Mouse (Mus musculus) kidney, postnatal 4 days (tissue): Measurements from ENCODE around the gene Nipa1.
"Not testable (repeated sequence)": the region's sequence is repeated elsewhere in the genome, so short reads cannot be mapped to it uniquely, and the experiment has no call there.

ENCODE experiments used
- DNase-seq, 2 experiments: peaks; one replicate each; pipeline ENCODE4 v3.0.0; 2021; ENCODE audit warnings: mixed read lengths in 2 of 2

Nipa1 gene

DNA sequence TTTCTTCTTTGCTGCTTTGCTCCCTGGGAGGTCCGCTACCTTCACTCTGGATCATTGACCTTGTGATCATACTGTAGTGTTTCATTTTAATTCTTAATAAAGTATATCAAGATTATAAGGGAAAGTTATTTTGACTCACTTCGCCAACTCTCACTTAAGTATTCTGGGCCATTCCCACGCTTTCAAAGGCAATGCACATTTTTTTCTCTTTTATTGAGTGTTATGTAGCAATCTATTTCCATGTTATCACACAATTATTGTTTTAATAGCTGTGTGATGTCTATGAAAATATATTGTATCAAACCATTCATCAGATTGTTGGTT is at the start of gene Nipa1:
TSS of gene Nipa1 (minus strand) at position 25 of the 324 bp plus-strand sequence.
- DNase-seq = no peak

DNA sequence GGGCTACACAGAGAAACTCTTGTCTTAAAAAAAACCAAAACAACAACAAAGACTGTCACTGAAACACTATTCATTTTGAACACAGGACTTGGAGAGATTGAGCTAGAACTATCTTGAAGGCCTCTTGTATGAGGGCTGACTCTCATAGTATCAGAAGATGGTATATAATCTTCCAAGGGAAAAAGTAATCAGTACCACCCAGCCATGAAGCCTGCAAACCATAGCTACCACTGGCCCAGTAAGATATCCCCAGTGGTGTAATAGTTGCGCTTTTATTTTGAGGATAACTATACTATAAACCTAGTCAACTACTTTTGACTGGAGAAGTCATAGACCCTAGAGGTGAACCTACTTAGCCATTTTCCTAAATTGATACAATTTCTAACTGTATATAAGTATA is 46.9 kb upstream of the Nipa1 start:
- DNase-seq = no peak

DNA sequence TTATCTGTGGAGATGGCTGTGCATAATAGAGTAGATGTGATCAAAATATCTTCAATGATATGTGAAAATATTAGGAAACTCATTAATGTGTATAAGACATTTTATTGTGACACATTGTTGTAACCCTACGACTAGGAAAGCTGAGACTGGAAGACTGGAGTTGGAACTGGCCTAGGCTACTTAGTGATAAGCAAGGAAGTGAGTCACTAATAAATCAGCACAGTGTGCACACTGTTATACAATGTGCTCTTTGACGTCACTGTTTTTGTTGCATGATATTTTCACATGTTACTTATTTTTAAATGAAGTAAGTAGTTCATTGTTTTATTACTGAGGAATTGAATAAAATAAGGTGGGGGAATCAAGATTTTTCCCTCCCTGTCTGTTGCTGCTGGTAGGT is 46.4 kb upstream of the Nipa1 start:
- no peak for DNase-seq

DNA sequence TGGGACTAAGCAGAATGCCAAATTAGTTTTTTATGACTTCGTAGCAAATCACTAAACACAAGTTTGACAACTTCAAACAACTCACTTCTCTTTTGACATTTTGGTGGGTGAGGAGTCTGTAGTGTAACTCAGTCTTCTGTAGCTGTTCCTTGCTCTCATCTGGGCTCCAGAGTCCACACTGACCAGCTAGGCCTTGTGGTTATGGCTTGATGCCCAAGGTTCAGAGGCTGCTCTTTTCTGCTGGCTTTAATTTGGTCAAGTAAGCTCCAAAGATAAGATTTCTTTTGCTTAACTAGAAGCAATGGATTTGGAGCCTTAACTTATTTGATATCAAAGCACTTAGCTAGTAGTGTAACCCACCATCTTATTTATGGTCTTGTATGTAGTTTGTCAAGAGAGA is 45.1 kb upstream of the Nipa1 start:
- DNase-seq = peak; percentile 9 to 25

DNA sequence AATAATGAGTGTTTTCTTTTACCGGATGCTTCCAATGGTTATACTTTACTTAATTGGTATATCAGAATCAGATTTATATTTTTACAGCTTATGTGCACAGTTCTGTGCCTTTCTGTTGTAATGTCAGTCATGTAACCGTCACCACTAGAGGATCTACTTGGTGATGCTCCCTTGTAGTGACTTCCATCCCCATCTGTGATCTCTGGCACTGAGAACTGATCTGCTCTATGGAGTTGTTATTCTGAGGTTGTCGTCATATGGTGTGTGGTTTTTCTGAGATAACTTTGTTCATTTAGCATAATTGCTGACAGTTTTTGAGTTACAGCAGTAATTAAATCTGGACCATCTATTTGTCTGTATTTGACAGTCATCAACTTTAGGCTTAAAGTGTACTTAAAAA is 35.6 kb upstream of the Nipa1 start:
- no peak for DNase-seq

DNA sequence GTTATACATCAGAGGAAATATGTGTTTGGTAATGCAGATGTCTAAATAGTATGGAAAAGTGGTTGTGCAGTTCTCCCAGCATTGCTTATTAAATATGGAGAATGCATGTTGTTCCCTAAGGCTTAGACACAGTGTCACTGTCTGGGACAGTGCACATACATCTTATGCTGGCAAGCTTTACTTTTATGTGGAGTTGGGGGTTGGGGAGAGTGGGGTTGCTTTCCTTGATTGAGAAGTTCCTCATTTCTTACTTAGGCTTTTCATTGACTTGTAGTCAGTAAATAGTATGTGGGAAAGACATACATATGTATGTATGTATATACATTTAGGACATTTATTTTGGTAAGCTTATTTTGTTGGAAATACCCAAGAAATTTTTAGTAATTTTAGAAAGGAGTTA is 33.2 kb upstream of the Nipa1 start:
- no peak for DNase-seq

DNA sequence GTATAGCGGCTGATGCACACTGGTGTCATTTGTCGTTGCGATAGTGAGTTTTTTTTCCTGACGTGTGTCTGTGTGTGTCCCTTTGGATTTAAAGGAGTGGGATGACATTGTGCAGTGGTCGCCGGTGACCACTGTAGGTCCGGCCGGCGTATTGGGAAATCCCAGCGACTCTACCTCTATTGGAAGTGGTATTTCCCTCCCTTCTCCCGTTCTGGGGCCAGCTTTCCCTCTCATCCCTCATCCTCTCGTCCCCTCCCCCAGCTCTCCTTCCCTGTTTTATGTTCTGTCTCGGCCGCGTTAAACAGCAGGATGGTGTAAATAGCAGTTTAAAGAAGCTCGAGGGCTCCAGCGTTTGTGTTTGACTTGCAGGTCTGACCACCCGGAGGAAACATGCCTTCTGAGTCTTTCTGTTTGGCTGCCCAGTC is 30.7 kb upstream of the Nipa1 start:
- peak; percentile 35 to 68 for DNase-seq

DNA sequence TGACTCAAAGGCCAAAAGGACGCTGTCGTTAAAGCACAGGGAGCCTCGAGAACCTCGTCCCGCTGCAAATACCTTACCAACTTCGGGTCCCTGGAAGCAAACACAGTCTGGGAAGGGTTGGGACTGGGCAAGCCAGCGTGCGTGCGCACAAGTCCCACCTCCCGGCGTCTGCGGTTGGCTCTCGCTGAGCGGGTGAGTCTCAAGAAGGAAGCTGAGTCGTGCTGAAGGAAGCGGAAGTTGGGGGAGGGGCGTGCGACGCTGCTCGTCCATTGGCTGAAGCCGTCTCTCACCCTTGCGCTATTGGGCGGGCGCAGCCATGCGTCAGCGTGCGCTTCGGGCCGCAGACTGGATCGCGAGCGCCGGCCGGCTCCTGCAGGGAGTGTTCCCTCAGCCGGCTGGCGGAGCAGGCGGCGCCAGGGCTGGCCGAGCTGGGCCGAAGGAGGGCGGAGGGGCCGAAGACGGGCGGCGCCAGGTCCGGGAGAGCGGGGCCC is 30.1 kb upstream of the Nipa1 start, which contains the start of gene Herc2:
TSS of gene Herc2 (plus strand) at position 366 of the 491 bp plus-strand sequence.
- DNase-seq = peak; percentile 99 to 100

DNA sequence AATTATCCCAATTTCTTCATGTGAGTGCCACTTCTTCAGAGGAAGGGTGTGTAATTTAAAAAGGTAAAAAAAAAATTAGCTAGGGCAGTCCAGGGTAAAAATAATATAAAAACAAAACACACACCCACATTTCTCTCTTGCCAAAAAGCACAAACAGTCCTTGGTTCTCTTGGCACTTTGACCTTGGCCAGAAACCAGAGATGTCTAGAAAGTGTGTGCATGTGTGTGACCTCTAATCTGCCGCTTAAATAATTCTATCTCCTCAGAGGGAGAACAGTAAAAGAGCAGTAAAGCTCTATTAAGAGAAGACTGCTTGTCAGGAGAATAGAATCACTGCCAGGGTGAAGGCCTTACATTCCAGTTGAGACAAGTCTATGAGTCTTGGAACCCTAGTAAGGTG is 27.4 kb upstream of the Nipa1 start:
- no peak for DNase-seq

DNA sequence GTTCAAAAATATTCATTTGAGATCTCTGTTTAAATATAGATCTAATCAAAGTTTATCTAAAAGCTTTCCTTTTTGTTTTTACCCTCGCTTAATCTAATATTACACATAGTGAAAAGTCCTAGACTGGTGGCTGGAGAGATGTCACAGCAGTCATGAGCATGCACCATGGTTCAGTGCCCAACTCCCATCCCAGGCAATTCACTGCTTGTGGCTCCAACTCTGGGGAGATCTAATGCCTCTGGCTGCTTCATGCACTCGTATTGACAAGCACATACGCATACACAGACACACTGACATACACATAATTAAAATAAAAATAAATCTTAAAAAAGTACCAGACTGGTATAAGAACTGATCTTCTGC is 24.5 kb upstream of the Nipa1 start:
- no peak for DNase-seq

DNA sequence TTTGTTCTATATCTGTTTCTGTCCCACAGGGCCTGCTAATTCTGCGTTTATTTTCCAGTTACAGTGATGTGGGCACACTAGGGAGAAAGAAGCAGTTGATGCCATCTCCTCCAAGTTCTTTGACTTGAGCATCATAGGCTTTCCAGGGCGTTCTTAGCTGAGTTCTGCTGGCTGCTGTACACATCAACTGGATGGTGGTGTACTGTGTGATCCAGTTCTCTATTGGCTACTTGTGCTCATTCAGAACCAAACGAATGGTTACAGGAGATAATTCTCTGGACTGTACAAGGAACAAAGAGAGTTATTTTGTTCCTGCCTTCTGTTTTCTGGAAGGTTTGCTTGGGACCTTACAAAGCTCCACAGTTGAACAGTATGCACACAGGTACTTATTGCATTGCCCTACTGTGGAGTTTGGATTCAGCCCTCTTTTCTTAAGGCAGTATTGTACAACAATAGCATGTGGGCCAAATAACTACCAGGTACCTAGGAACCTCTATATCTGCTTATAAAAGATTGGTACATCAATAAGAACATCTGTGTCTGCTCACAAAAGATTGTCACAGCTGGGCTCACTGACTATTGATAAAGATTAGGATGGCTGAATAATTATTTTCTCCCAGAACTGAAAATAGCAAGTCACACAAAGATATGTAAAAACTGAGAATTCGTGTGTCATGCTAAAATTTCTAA is 24.0 kb upstream of the Nipa1 start:
- no peak for DNase-seq

DNA sequence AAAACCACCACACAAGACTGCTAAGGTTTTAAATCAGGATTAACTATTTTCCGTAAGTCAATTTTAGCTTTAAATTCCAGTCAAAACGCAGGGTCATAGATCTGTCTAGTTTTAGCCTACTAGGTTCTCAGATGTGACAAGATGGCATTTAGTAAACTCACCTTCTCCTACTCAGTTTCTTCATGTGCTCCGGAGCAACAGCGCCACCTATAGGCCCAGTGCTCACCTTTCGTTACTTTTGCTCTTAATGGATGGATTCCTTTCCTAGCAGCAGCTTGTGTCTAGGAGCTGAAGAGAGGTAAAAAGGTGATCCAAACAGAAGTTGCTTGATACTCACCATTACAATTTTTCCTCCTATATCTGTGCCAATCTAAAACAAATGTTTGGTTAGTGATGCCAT is 22.6 kb upstream of the Nipa1 start:
- DNase-seq = peak; percentile 84 to 86

DNA sequence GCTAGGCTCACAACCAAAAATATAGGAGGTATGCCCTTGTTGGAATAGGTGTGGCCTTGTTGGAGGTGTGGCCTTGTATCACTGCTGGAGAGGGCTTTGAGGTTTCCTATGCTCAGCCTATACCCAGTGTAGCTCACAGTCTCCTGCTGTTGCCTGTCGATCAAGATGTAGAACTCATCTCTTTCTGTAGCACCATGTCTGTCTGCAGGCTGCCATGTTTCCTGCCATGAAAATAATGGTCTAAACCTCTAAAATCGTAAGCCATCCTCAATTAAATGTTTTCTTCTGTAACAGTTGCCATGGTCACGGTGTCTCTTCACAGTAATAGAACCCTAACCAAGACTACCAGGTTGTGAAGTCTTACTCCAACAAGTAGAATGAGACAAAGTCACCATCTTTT is 3.8 kb upstream of the Nipa1 start:
- no peak for DNase-seq

DNA sequence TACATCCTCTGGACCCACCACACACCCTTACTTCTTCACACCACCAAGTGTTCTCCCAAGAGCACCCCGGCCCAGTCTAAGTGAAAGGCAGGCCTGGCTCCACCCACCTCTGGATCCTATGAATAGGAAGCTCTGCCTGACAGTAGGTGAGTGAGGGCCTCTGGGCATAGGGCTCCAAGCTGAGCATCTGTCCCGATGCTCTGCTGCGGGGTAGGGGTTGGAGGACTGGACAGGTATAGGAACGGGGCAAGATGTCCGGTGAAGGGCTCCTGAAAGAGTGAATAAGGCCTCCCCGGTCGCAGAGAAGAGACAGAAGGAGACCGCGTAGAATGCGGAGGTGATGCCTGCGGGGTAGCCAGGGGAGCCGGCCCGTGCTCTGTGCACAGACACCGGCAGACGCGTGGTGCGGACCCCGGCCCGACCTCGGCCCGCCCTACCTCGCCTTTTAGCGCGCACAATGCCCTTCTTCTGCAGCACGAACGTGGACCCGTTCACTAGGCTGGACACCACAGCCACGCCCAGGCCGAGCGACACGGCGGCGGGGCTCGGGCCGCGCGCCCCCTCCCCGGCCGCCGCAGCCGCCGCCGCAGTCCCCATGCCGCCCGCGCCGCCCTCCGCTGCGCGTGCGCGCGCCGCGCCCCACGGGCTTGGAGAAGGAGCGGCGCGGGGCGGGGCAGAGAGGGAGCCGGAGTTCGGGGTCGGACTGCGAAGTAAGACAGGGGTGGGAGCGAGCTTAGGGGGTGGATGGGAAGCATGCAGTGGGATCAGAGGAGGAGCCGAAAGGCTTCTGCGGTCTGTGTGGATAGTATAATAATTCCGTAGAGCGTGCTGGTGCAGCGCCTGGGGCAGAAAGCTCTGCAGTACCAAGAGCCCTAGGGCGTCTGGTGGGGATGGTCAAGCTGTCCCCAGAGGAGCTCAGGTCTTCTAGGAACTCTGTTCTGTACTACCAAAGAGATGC is 503 bp downstream of the Nipa1 start:
- peak; percentile 80 to 87 for DNase-seq

DNA sequence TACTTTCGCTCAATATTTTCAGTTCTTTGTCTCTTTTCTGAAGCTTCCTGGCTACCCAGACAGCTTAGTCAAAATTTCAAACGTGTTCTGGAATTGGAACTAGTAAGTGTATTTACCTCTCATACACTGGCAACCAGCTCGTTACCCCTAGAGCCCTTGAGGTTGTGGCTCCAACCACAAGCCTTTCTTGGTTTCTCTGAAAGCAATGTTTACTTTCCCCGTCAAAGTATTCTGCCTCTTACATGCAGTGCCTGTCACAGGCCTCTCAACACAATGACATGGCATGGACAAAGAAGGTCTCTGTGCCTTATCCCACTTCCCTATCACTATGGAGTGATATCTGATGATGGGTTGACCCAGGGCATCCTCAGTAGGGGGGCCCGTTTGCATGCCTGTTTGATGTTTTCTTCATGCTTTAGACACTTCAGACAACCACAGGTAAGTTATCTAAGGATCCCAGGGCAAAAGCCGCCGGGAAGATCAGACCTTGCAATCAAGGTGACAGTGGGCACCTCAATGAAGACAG is 1.2 kb downstream of the Nipa1 start:
- DNase-seq = no peak

DNA sequence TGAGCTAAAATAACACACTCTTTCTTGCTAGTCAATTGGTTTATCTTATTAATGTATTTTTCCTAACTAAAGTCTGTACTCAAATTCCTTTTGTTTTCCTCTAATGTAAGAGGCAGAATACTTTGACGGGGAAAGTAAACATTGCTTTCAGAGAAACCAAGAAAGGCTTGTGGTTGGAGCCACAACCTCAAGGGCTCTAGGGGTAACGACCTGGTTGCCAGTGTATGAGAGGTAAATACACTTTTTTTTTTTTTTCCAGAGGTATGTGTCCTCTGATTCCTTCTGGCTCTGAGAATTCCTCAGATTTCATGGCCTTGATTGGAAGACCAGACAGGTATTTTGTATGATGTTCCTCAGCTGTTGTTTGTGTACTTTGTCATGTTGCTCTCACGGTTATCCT is 2.0 kb downstream of the Nipa1 start:
- no peak for DNase-seq

DNA sequence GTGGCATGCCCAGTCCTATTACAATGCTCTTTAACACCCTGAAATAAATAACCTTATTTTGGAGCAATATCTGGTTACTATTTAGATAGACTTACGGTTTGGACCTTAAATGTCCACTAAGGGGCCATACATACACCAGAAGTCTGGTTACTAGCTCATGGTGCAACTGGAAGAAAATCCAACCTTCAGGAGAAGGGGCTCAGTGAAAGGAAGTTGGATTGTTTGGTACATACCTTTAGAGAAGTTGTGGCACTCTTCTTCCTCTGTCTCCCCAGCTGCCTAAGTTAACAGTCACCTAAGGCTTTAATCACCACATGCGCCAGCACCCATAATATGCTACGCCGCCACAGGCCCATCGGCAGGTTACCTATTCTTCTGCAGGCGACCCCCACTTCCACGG is 3.9 kb downstream of the Nipa1 start:
- DNase-seq = no peak

DNA sequence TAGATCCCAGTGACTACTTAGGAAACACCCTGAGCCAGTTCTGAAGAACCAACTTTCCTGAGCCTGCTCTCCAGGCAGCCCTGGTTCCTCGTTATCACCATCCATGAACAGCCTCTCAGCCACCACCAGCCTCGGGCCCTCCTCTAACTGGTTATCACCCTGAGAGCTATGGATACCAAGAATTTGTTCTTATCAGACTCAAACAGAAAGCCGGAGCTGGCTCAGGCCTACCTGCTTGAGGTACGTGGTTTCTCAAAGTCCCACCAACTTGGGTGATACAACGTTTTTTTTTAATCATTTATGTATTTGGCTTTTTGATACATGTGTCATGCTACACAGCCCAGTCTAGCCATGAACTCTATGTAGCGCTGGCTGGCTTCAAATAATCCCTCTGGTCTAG is 4.6 kb downstream of the Nipa1 start:
- no peak for DNase-seq

DNA sequence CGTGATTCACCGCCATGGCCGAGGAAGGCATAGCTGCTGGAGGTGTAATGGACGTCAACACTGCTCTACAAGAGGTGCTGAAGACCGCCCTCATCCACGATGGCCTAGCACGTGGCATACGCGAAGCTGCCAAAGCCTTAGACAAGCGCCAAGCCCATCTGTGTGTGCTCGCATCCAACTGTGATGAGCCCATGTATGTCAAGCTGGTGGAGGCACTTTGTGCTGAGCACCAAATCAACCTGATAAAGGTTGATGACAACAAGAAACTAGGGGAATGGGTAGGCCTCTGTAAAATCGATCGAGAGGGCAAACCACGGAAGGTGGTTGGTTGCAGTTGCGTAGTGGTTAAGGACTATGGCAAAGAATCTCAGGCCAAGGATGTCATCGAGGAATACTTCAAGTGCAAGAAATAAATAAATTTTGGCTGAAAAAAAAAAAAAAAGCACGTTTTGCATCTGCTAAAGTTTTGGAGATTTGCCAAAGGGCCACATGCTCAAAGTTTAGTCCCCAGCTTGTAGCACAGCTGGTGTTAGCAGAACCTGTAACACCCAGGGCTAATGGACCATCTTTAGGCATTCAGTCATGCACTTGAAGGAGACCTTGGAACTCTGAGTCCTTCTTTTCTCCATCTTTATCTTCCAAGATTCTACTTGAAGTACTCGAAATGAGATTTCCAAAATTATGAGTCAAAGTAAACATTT is 5.6 kb downstream of the Nipa1 start:
- DNase-seq = not testable (repeated sequence)

DNA sequence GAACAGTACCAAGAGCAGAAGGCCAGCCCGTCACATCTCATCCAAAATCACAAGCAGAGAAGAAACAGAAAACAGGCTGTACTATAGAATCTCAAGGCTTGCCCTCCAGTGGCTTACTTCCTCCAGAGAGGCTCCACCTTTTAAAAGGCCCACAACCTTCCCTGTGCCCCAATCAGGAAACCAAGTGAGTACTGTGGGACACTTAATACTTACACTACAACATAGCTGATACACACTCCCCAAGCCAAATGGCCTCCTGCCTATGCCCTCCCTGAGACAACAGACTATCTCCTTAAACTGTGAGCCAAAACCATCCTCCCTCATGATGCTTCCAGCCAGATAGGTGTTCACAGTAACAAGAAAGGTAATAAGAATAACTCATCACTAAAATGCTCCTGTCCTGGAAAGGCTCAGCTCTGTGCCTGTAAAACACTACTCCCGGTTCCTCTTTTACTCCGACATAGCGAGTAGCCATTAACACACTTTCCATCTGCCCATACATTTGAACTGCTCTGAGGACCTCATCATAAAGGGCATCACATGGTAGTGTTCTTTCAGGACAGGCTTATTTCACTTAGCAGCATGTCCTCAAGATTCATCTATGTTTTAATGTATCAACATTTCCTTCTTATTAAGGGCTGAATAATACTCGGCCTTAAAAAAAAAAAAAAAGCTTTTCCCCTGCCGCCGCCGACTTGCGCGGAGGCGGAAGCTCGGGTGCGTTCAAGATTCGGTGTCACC is 6.3 kb downstream of the Nipa1 start:
- no peak for DNase-seq

DNA sequence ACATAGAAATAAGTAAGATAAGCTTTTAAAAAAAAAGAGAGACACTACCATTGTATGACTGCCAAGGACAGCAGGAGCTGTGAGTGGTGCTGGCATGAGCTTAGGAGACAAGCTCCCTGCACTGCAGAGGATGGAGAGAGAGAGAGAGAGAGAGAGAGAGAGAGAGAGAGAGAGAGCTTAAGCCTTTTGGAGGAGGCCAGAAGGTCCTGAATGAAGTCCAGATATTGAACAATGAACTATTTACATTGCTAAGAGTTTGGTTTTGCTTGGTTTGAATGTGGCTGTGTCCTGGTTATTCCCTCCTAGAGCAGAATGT is 8.8 kb downstream of the Nipa1 start:
- no peak for DNase-seq

DNA sequence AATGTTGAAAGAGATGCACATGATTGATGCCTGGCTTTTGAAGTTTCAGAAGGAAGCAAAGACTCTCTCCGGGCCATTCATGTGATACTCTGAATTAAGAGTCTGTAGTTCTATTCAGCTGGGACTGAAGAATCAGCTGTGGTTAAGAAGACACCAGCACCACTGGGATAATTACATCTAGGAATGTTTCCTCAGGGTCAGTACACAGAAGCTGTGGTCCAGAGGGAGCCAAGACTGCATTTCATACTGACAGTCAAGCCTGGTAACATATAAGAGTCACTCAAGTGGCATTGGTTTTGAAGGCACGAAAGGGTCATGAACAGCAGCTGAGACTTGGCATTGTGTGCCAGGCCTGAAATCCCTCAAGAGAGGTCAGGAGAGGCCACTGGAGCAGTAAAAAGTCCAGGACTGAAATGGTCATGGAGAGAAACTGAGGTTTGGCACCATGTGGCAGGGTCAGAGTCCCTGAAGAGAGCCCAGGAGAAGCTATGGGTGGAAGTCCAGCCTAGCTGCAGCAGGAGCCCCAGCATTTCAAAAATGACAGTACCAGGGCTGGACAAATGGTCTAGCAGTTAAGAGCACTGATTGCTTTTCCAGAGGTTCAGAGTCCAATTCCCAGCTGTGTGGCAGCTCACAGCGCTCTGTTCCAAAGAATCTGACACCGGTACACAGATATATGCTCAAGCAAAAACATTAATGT is 9.3 kb downstream of the Nipa1 start:
- DNase-seq = no peak
